Mouse (Mus musculus): ENCODE results near the gene Katnal1. TPM values are rescaled to one million over a fixed set of nuclear protein-coding genes. Genes with fewer than 3 reads are reported as not detected.

Katnal1 gene
- polyA plus RNA-seq (2014; fragmentation: Nextera tagmentation; extraction: Ambion mirVana) = 13.8 and 14.4 TPM in 2 replicates

DNA sequence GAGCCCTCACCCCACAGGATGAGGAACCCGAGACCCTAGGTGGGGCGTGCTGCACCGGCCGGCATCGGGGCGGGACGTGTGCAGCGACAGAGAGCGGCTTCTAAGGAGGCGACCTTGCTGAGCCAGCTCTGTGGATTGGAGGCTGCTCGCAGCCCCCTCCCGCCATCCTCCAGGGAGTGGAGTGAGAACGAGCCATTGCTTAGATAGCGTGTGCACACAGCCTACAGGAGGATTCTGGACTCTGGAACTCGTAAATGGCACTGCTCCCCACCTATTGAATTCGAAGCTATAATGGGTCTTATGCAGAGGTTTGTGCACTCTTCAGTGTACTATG, at the start of gene Katnal1:
Katnal1 (minus strand) TSS at position 205 of the 334 bp plus-strand sequence.
- no peak for ATAC-seq (ENCODE audit: low read depth)
- Histone ChIP-seq H3K27ac (replicated peaks; ENCODE audit: low read depth, low read length) (peak within 1 kb of the TSS; percentile 89), H3K9me3 (ENCODE audit: control insufficient read depth, low read length) (no peaks in the 10 kb centered on the region), H3K4me1 (ENCODE audit: control insufficient read depth, insufficient read depth, low read length) (peaks cover 10% of the 10 kb centered on the region; the same call in 1 of the 2 replicates), H3K4me3 (ENCODE audit: low read depth, low read length) (peak within 1 kb of the TSS; percentile 68), H3K4me2 (ENCODE audit: low read depth, low read length) (peak within 1 kb of the TSS; percentile 74), H3K9ac (ENCODE audit: low read depth, low read length) (peak within 1 kb of the TSS; percentile 82), H3K27me3 (replicated peaks; ENCODE audit: control insufficient read depth, insufficient read depth, low read length) (no peaks in the 10 kb centered on the region), H3K36me3 (ENCODE audit: control insufficient read depth, insufficient read depth, low read length) (peaks cover 13% of the 10 kb centered on the region; the same call in 1 of the 2 replicates)
- WGBS = 0% methylated on average over 13 of the region's 16 CpGs
- no peak for DNase-seq (ENCODE audit: low spot score)

DNA sequence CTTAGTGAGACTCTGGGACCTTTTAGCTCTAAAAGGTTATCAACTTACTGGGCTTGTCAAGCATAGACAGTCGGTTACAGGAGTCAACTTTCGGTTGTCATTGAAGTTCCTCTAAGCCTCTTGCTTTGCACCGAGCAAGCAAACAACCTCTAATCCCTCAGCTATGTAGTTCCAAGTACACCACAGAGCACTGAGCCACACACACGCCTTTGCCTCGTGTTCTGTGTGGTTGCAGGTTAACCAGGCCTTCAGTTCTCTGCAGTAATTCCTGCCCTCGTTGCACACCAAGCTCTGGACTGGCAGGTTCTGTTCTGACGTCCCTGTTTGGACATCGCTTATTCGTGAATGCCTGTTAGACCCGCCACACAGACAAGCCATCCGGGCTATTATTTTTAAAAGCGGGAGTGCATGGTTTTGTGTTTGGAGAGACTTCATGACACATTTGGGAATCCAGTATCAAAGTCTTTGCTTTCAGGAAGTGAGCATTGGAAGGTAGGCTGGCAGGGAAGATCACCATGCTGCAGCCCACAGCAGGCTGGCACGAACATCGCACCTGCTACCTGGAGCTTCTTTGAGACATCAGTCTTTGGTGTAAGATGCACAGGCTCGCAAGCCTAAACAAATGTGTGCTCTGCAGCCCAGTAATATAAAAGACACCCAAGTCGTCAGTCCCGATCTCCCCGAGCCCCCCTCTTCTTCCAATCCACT, 49.5 kb upstream of the Katnal1 start:
- H3K9me3 ChIP-seq (ENCODE audit: control insufficient read depth, low read length) = peaks cover 5% of the 10 kb centered on the region; the same call in 1 of the 2 replicates
- H3K27ac ChIP-seq (replicated peaks; ENCODE audit: low read depth, low read length) = peak overlapping the region; percentile 61
- no peak overlapping the region for H3K4me3 ChIP-seq (ENCODE audit: low read depth, low read length)
- ATAC-seq (ENCODE audit: low read depth) = peak; percentile 75
- 55% methylated on average over 18 of the region's 18 CpGs for WGBS
- H3K36me3 ChIP-seq (ENCODE audit: control insufficient read depth, insufficient read depth, low read length) = no peaks in the 10 kb centered on the region
- H3K9ac ChIP-seq (ENCODE audit: low read depth, low read length) = no peak overlapping the region
- peak; percentile 74 for DNase-seq (ENCODE audit: low spot score)
- no peak overlapping the region for H3K4me2 ChIP-seq (ENCODE audit: low read depth, low read length)
- no peaks in the 10 kb centered on the region for H3K27me3 ChIP-seq (replicated peaks; ENCODE audit: control insufficient read depth, insufficient read depth, low read length)
- H3K4me1 ChIP-seq (ENCODE audit: control insufficient read depth, insufficient read depth, low read length) = peaks cover 16% of the 10 kb centered on the region

DNA sequence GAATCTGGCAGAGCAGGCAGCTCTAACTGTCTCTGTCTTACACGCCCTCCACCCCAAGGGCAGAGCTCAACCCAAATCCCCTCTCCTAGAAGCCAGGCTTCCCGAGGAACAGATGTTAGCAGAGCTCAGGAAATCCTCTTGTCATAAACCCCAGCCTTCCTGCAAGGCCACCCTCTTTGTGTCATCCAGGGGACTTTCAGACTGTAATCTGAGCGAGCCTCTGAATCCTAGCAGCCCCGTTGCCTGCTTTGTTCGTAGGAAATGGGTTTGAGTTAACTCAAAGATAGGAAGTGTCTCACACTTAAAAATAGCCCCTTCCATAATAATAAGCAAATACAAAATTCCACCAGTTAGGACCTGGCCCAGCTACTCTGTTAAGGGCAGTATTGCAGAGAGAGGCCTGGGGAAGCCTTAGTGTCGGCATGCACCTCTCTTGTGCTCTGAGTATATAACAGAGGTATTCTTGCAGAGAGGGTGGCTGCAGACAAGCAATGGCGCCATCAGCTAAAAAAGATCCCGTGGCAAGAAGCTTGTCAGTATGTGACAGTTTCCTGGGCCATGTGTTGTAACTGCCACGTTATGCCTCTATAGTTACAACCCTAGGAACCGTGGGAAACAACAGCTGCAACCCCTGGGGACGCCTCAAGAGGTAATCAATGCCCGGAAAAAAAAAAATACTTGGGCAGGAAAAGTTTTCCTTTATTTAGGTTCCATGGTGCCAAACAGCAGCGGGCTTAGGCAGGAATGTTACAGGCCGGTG, 48.8 kb upstream of the Katnal1 start:
- H3K27me3 ChIP-seq (replicated peaks; ENCODE audit: control insufficient read depth, insufficient read depth, low read length) = no peaks in the 10 kb centered on the region
- peak overlapping the region; percentile 61 for H3K27ac ChIP-seq (replicated peaks; ENCODE audit: low read depth, low read length)
- H3K9ac ChIP-seq (ENCODE audit: low read depth, low read length) = no peak overlapping the region
- H3K36me3 ChIP-seq (ENCODE audit: control insufficient read depth, insufficient read depth, low read length) = no peaks in the 10 kb centered on the region
- WGBS = 13% methylated on average over 14 of the region's 14 CpGs
- H3K4me3 ChIP-seq (ENCODE audit: low read depth, low read length) = no peak overlapping the region
- H3K4me2 ChIP-seq (ENCODE audit: low read depth, low read length) = no peak overlapping the region
- no peaks in the 10 kb centered on the region for H3K9me3 ChIP-seq (ENCODE audit: control insufficient read depth, low read length)
- peak; percentile 84 for DNase-seq (ENCODE audit: low spot score)
- H3K4me1 ChIP-seq (ENCODE audit: control insufficient read depth, insufficient read depth, low read length) = peaks cover 22% of the 10 kb centered on the region
- peak; percentile 62 for ATAC-seq (ENCODE audit: low read depth)

DNA sequence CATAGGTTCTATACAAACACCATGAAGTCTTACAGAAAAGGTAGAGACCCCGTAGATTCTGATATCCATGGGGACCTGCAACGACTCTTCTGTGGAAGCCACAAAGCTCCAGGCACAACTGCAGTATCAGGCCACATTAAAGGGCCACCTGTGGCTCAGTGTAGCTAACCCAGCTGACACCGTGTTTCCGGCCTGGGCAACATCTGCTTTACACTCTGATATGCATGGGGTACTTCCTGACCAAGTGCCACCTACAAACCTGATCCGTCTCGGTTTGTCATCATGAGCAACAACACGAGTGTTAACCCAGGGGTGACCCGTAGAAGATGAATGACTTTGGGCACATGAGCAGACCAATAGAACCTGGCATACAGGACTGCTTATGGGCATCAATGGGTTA, 47.8 kb upstream of the Katnal1 start:
- Histone ChIP-seq H3K4me2 (ENCODE audit: low read depth, low read length) (no peak overlapping the region), H3K36me3 (ENCODE audit: control insufficient read depth, insufficient read depth, low read length) (no peaks in the 10 kb centered on the region), H3K27me3 (replicated peaks; ENCODE audit: control insufficient read depth, insufficient read depth, low read length) (no peaks in the 10 kb centered on the region), H3K4me1 (ENCODE audit: control insufficient read depth, insufficient read depth, low read length) (peaks cover 25% of the 10 kb centered on the region), H3K9me3 (ENCODE audit: control insufficient read depth, low read length) (no peaks in the 10 kb centered on the region), H3K27ac (replicated peaks; ENCODE audit: low read depth, low read length) (no peak overlapping the region), H3K4me3 (ENCODE audit: low read depth, low read length) (no peak overlapping the region), H3K9ac (ENCODE audit: low read depth, low read length) (no peak overlapping the region)
- 67% methylated on average over 8 of the region's 8 CpGs for WGBS
- ATAC-seq (ENCODE audit: low read depth) = no peak
- no peak for DNase-seq (ENCODE audit: low spot score)

DNA sequence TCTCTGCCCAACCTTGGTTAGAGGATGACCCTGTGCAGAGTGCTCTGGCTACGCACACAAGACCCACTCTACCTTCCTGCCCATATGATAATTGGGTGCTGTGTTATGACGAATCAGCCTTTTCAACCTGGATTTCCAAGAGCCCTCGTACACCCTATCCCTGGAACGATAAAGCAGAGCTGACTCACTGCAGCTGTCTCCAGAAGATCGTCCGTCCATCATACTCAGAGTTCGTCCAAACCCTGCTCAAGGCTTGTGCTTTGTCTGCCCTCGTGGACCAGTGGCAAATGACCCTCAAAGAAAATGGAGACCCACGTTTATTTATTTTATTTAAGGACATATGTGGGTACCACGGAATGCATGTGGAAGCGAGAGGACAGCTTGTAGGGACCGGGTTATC, 45.9 kb upstream of the Katnal1 start:
- Histone ChIP-seq H3K4me1 (ENCODE audit: control insufficient read depth, insufficient read depth, low read length) (peaks cover 25% of the 10 kb centered on the region), H3K9ac (ENCODE audit: low read depth, low read length) (no peak overlapping the region), H3K4me2 (ENCODE audit: low read depth, low read length) (no peak overlapping the region), H3K27me3 (replicated peaks; ENCODE audit: control insufficient read depth, insufficient read depth, low read length) (no peaks in the 10 kb centered on the region), H3K4me3 (ENCODE audit: low read depth, low read length) (no peak overlapping the region), H3K36me3 (ENCODE audit: control insufficient read depth, insufficient read depth, low read length) (no peaks in the 10 kb centered on the region), H3K27ac (replicated peaks; ENCODE audit: low read depth, low read length) (no peak overlapping the region), H3K9me3 (ENCODE audit: control insufficient read depth, low read length) (no peaks in the 10 kb centered on the region)
- no peak for ATAC-seq (ENCODE audit: low read depth)
- DNase-seq (ENCODE audit: low spot score) = no peak
- WGBS = 88% methylated on average over 12 of the region's 12 CpGs

DNA sequence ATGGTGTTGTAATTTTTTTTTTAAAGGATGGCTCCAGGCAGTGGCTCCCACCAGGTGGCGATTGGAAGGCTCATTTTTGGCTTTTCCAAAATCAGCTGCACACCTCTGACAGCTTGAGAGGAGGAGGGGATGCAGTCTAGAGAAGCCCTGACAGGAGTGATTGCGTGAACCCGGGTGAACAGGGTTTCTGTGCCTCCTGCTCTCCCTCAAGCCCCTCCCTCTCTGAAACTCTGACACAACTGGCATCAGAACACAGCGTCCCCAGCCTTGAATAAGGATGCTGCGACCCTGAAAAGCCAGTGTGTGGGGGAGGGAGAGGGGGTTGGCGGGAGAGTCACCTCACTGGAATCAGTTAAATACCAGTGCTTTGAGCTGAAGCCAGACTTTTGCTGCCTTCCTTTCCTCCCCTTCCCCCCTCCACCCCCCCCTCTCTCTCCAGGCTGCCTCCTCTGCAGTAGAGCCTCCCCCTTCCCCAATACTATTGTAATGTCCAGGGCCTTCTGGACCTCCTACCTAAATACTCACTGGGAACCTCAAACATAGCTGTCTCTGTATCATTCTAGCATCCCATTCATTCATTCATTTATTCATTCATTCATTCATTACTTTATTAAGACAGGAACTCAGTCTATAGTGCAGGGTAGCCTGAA, 44.0 kb upstream of the Katnal1 start:
- Histone ChIP-seq H3K36me3 (ENCODE audit: control insufficient read depth, insufficient read depth, low read length) (no peaks in the 10 kb centered on the region), H3K4me2 (ENCODE audit: low read depth, low read length) (no peak overlapping the region), H3K27me3 (replicated peaks; ENCODE audit: control insufficient read depth, insufficient read depth, low read length) (no peaks in the 10 kb centered on the region), H3K4me1 (ENCODE audit: control insufficient read depth, insufficient read depth, low read length) (peaks cover 17% of the 10 kb centered on the region), H3K9ac (ENCODE audit: low read depth, low read length) (no peak overlapping the region), H3K27ac (replicated peaks; ENCODE audit: low read depth, low read length) (no peak overlapping the region), H3K4me3 (ENCODE audit: low read depth, low read length) (no peak overlapping the region), H3K9me3 (ENCODE audit: control insufficient read depth, low read length) (no peaks in the 10 kb centered on the region)
- ATAC-seq (ENCODE audit: low read depth) (no peak), DNase-seq (ENCODE audit: low spot score) (no peak)
- WGBS = 5% methylated on average over 6 of the region's 6 CpGs

DNA sequence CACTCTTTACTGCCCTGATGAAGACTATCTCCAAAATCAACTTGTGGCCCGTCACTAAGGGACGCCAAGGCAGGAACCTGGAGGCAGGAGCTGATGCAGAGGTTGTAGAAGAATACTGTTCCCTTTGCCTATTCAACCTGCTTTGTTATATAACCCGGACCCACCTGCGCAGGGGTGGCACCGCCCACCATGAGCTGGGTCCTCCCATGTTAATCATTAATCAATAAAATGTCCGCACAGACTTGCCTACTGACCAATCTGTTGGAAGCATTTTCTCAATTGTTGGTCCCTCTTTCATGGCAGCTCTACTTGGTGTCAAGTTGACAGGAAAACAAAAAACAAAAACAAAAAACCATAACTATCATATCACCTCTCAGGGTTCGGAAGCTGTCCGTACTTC, 43.0 kb upstream of the Katnal1 start:
- H3K4me3 ChIP-seq (ENCODE audit: low read depth, low read length) = no peak overlapping the region
- H3K4me2 ChIP-seq (ENCODE audit: low read depth, low read length) = no peak overlapping the region
- no peak overlapping the region for H3K27ac ChIP-seq (replicated peaks; ENCODE audit: low read depth, low read length)
- H3K27me3 ChIP-seq (replicated peaks; ENCODE audit: control insufficient read depth, insufficient read depth, low read length) = no peaks in the 10 kb centered on the region
- H3K36me3 ChIP-seq (ENCODE audit: control insufficient read depth, insufficient read depth, low read length) = no peaks in the 10 kb centered on the region
- ATAC-seq (ENCODE audit: low read depth) (no peak), DNase-seq (ENCODE audit: low spot score) (no peak)
- WGBS = 90% methylated on average over 8 of the region's 8 CpGs
- no peak overlapping the region for H3K9ac ChIP-seq (ENCODE audit: low read depth, low read length)
- peaks cover 10% of the 10 kb centered on the region for H3K4me1 ChIP-seq (ENCODE audit: control insufficient read depth, insufficient read depth, low read length)
- no peaks in the 10 kb centered on the region for H3K9me3 ChIP-seq (ENCODE audit: control insufficient read depth, low read length)

DNA sequence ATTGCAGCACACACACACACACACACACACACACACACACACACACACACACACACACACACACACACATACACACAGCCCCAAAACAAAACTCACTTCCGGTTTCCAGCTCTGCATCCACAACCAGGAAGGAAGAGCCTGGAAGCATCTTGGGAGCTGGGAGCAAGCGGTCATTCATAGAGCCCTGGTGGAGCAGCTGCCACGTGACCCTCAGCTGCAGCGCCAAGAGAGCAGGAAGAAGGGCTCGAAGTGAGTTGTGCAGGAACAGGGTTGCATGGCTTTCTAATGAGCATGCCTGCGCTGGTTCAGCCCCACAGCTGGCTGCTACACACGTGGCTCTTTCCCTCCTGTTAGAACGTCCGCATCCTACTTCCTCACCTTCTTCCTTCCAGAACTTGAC, 40.5 kb upstream of the Katnal1 start:
- H3K27me3 ChIP-seq (replicated peaks; ENCODE audit: control insufficient read depth, insufficient read depth, low read length) = no peaks in the 10 kb centered on the region
- no peak for ATAC-seq (ENCODE audit: low read depth)
- DNase-seq (ENCODE audit: low spot score) = peak; percentile 45
- WGBS = 52% methylated on average over 9 of the region's 9 CpGs
- no peak overlapping the region for H3K9ac ChIP-seq (ENCODE audit: low read depth, low read length)
- H3K4me1 ChIP-seq (ENCODE audit: control insufficient read depth, insufficient read depth, low read length) = peaks cover 34% of the 10 kb centered on the region
- H3K4me2 ChIP-seq (ENCODE audit: low read depth, low read length) = no peak overlapping the region
- 0 out of 2 replicates have a peak overlapping the region, but pooled peaks have one; percentile 16 for H3K27ac ChIP-seq (replicated peaks; ENCODE audit: low read depth, low read length)
- no peaks in the 10 kb centered on the region for H3K36me3 ChIP-seq (ENCODE audit: control insufficient read depth, insufficient read depth, low read length)
- H3K9me3 ChIP-seq (ENCODE audit: control insufficient read depth, low read length) = no peaks in the 10 kb centered on the region
- no peak overlapping the region for H3K4me3 ChIP-seq (ENCODE audit: low read depth, low read length)
